Mouse (Mus musculus) central nervous system, embryonic 18 days (tissue): ENCODE data around the gene Chp1. TPM values are rescaled to one million over a fixed set of nuclear protein-coding genes. Genes with fewer than 3 reads are reported as not detected.

Experiments used
- polyA plus RNA-seq: library from polyadenylated mRNA; depleted of rRNA; stranded (reverse); fragments of >200 nt; gene quantifications from 2 replicates; pipeline ENCODE4 v1.2.3, GENCODE M21; 2012; rRNA removed

Chp1 gene
- polyA plus RNA-seq, result 60.2 and 65.8 TPM in 2 replicates

GRCm38 (mm10) chr2:119547522-119548370 lies at the start of gene Chp1, which contains the start of gene Exd1:
Gene Chp1 (plus strand): TSS chr2:119547697.
Gene Exd1 (minus strand): TSS chr2:119547627.

GRCm38 (mm10) chr2:119618199-119618982 lies 70.9 kb downstream of the Chp1 start, which contains the start of the genes Nusap1 and Oip5:
Gene Nusap1 (plus strand): TSS chr2:119618298.
Gene Oip5 (minus strand): TSS chr2:119618469.

Other genes starting within 250 kb of the Chp1 start
- gene Dll4, start 221.9 kb upstream of the Chp1 start, polyA plus RNA-seq, result 6.6 and 7.2 TPM in 2 replicates
- 6.2 and 6.3 TPM in 2 replicates for gene Chac1, start 196.5 kb upstream of the Chp1 start, polyA plus RNA-seq
- gene Ino80, start 70.0 kb upstream of the Chp1 start, polyA plus RNA-seq, result 12.1 and 12.6 TPM in 2 replicates
- 0.71 and 0.83 TPM in 2 replicates for gene Exd1, start 70 bp upstream of the Chp1 start, polyA plus RNA-seq
- gene Nusap1, start 70.6 kb downstream of the Chp1 start, polyA plus RNA-seq, result 6.5 and 7.7 TPM in 2 replicates
- gene Oip5, start 70.8 kb downstream of the Chp1 start, polyA plus RNA-seq, result 3.2 and 5.0 TPM in 2 replicates
- gene Ndufaf1, start 115.1 kb downstream of the Chp1 start, polyA plus RNA-seq, result 15.1 and 17.0 TPM in 2 replicates
- gene Rtf1, start 127.4 kb downstream of the Chp1 start, polyA plus RNA-seq, result 38.0 and 41.7 TPM in 2 replicates
- 4.3 and 5.7 TPM in 2 replicates for gene Itpka, start 194.6 kb downstream of the Chp1 start, polyA plus RNA-seq
- 5.9 and 6.2 TPM in 2 replicates for gene Ltk, start 212.7 kb downstream of the Chp1 start, polyA plus RNA-seq
- gene Rpap1, start 239.8 kb downstream of the Chp1 start, polyA plus RNA-seq, result 11.8 and 12.9 TPM in 2 replicates